In genomic region chr4:140785217-140785616, GRCm38 (mm10) we compare ENCODE assay signal across 50 mouse cellular contexts. TPM values are rescaled to one million over a fixed set of nuclear protein-coding genes. Genes with fewer than 3 reads are reported as not detected.
"Had no signal": no experiment of that assay in that cellular context is flagged by ENCODE, and none has a peak within 500 bp of the region (broad histone marks: within the 10 kb centered on the region; RNA-seq: fewer than 3 reads in every experiment).

No protein-coding gene starts in this region.

- H3K4me2 ChIP-seq: heart, embryonic 11.5 days; heart, embryonic 12.5 days; heart, embryonic 13.5 days; heart, embryonic 15.5 days; hindbrain, embryonic 12.5 days; hindbrain, embryonic 13.5 days; hindbrain, embryonic 14.5 days; hindbrain, embryonic 15.5 days; intestine, embryonic 15.5 days; kidney, embryonic 15.5 days had no signal

- H3K27ac ChIP-seq: heart, embryonic 10.5 days; heart, embryonic 13.5 days; heart, embryonic 15.5 days; hindbrain, embryonic 10.5 days; hindbrain, embryonic 12.5 days; hindbrain, embryonic 13.5 days; hindbrain, embryonic 14.5 days; hindbrain, embryonic 15.5 days; hindbrain, postnatal 0 days; intestine, embryonic 15.5 days; kidney, embryonic 15.5 days; kidney, postnatal 0 days; layer of hippocampus, adult 2 months had no signal

- H3K4me3 ChIP-seq: heart, embryonic 10.5 days; heart, embryonic 12.5 days; heart, embryonic 13.5 days; heart, embryonic 15.5 days; hindbrain, embryonic 10.5 days; hindbrain, embryonic 12.5 days; hindbrain, embryonic 13.5 days; hindbrain, embryonic 15.5 days; intestine, embryonic 15.5 days; kidney, embryonic 15.5 days; layer of hippocampus, adult 2 months had no signal

- H3K4me1 ChIP-seq: hindbrain, embryonic 12.5 days; hindbrain, embryonic 13.5 days; hindbrain, embryonic 15.5 days had no signal

- H3K36me3 ChIP-seq: heart, embryonic 10.5 days; heart, embryonic 12.5 days; heart, embryonic 13.5 days; heart, embryonic 15.5 days; hindbrain, embryonic 10.5 days; hindbrain, embryonic 12.5 days; hindbrain, embryonic 13.5 days; hindbrain, embryonic 15.5 days; intestine, embryonic 15.5 days; kidney, embryonic 15.5 days had no signal

- DNase-seq: heart, postnatal 10 days; heart, postnatal 14 days; heart, postnatal 36 days; heart, postnatal 4 days; kidney, adult 11 months; kidney, adult 18-20 months; kidney, adult 2 months; kidney, adult 8-10 months; kidney, adult 9 months; kidney, postnatal 10 days; kidney, postnatal 14 days; kidney, postnatal 25 days; kidney, postnatal 36 days; kidney, postnatal 4 days; layer of hippocampus, adult 9-11 months; layer of hippocampus, postnatal 36 days had no signal

- H3K9ac ChIP-seq: heart, embryonic 12.5 days; heart, embryonic 13.5 days; heart, embryonic 15.5 days; hindbrain, embryonic 12.5 days; hindbrain, embryonic 13.5 days; hindbrain, embryonic 14.5 days; hindbrain, embryonic 15.5 days; intestine, embryonic 15.5 days; kidney, embryonic 15.5 days had no signal

- H3K9me3 ChIP-seq: heart, embryonic 15.5 days; hindbrain, embryonic 10.5 days; hindbrain, embryonic 12.5 days; hindbrain, embryonic 13.5 days; hindbrain, embryonic 15.5 days; intestine, embryonic 15.5 days; kidney, embryonic 15.5 days had no signal

- H3K27me3 ChIP-seq: heart, embryonic 12.5 days; heart, embryonic 13.5 days; heart, embryonic 15.5 days; hindbrain, embryonic 12.5 days; hindbrain, embryonic 13.5 days; hindbrain, embryonic 15.5 days; intestine, embryonic 15.5 days; kidney, embryonic 15.5 days had no signal

- ATAC-seq: hindbrain, embryonic 16.5 days; hindbrain, postnatal 0 days; inflammation-experienced regulatory T-cells, adult 6 months; intestine, embryonic 15.5 days; intestine, embryonic 16.5 days; intestine, postnatal 0 days had no signal

RNA-seq across cellular contexts. Expression of gene Padi4, which starts 11.2 kb away (rescaled TPM):
- total RNA-seq: hindbrain, postnatal 0 days; layer of hippocampus, adult 18-20 months; layer of hippocampus, adult 2 months; layer of hippocampus, postnatal 10 days; layer of hippocampus, postnatal 14 days; layer of hippocampus, postnatal 25 days; layer of hippocampus, postnatal 36 days; left cerebral cortex, adult 18-20 months had no signal
- polyA plus RNA-seq: hindbrain, postnatal 0 days had no signal

RNA-seq across cellular contexts. Expression of gene Padi3, which starts 25.2 kb away (rescaled TPM):
- total RNA-seq: hindbrain, postnatal 0 days; layer of hippocampus, adult 18-20 months; layer of hippocampus, adult 2 months; layer of hippocampus, adult 8-10 months; layer of hippocampus, postnatal 14 days; layer of hippocampus, postnatal 25 days; layer of hippocampus, postnatal 36 days; left cerebral cortex, adult 18-20 months had no signal
- polyA plus RNA-seq: heart, embryonic 14.5 days; hindbrain, embryonic 11.5 days; hindbrain, embryonic 13.5 days; hindbrain, embryonic 14.5 days; hindbrain, embryonic 15.5 days; inflammation-experienced regulatory T-cells, adult 6 months; intestine, embryonic 14.5 days; large intestine, adult 2 months had no signal

RNA-seq across cellular contexts. Expression of gene Padi6, which starts 42.8 kb away (rescaled TPM):
- total RNA-seq: heart, postnatal 10 days; heart, postnatal 14 days; heart, postnatal 25 days; heart, postnatal 36 days; heart, postnatal 4 days; hematopoietic stem cell, adult 5-6 weeks; layer of hippocampus, adult 2 months; layer of hippocampus, adult 8-10 months; layer of hippocampus, postnatal 25 days; layer of hippocampus, postnatal 36 days had no signal
- polyA plus RNA-seq: heart, embryonic 10.5 days; heart, embryonic 11.5 days; heart, embryonic 12.5 days; heart, embryonic 13.5 days; heart, embryonic 14.5 days; heart, embryonic 15.5 days; heart, postnatal 0 days; hindbrain, embryonic 10.5 days; hindbrain, embryonic 11.5 days; hindbrain, embryonic 13.5 days; hindbrain, embryonic 14.5 days; hindbrain, embryonic 15.5 days; hindbrain, embryonic 16.5 days; inflammation-experienced regulatory T-cells, adult 6 months; intestine, postnatal 0 days; kidney, adult 2 months; kidney, embryonic 14.5 days; kidney, embryonic 15.5 days; kidney, embryonic 16.5 days; large intestine, adult 2 months had no signal
